Mouse (Mus musculus): ENCODE measurements around the gene Aipl1. TPM values are rescaled to one million over a fixed set of nuclear protein-coding genes. Genes with fewer than 3 reads are reported as not detected.

Gene Aipl1
- total and polyA plus RNA-seq, 2 experiments from 2014 or later, result 0.34 TPM; not detected in 1

GRCm38 (mm10) chr11:72031353-72031752, 6.0 kb downstream of the Aipl1 start:
- no peak overlapping the region for H3K9ac ChIP-seq (replicated peaks; ENCODE audit: low read length)
- no peaks in the 10 kb centered on the region for H3K27me3 ChIP-seq (ENCODE audit: insufficient read depth, low read length)
- H3K27ac ChIP-seq, result no peak overlapping the region
- 91% methylated on average over 7 of the region's 7 CpGs for WGBS
- no peak overlapping the region for H3K4me2 ChIP-seq (ENCODE audit: low read depth, low read length)
- no peaks in the 10 kb centered on the region for H3K4me1 ChIP-seq (ENCODE audit: insufficient read depth, low read length)
- no peaks in the 10 kb centered on the region for H3K36me3 ChIP-seq (ENCODE audit: insufficient read depth, low read length)
- no peak for TF ChIP-seq CTCF (IDR thresholded peaks at IDR 0.05; ENCODE audit: low read depth)
- no peak for DNase-seq (ENCODE audit: low spot score)
- H3K4me3 ChIP-seq (ENCODE audit: low read length), result no peak overlapping the region
- no peaks in the 10 kb centered on the region for H3K9me3 ChIP-seq (ENCODE audit: low read length)
- no peak for ATAC-seq

- DNase-seq (ENCODE audit: low spot score) (peak; percentile 70), ATAC-seq (no peak)
- Histone ChIP-seq H3K4me1 (ENCODE audit: insufficient read depth, low read length) (no peaks in the 10 kb centered on the region; the same call in 1 of the 2 replicates), H3K4me2 (ENCODE audit: low read depth, low read length) (no peak overlapping the region), H3K4me3 (ENCODE audit: low read length) (no peak overlapping the region), H3K36me3 (ENCODE audit: insufficient read depth, low read length) (no peaks in the 10 kb centered on the region), H3K27me3 (ENCODE audit: insufficient read depth, low read length) (no peaks in the 10 kb centered on the region), H3K9ac (replicated peaks; ENCODE audit: low read length) (no peak overlapping the region), H3K9me3 (ENCODE audit: low read length) (no peaks in the 10 kb centered on the region), H3K27ac (no peak overlapping the region)
- TF ChIP-seq CTCF (IDR thresholded peaks at IDR 0.05; ENCODE audit: low read depth), result peak; percentile 87
- WGBS, result 22% methylated on average over 23 of the region's 23 CpGs
Observed at GRCm38 (mm10) chr11:72029143-72029542, 8.2 kb downstream of the Aipl1 start.

GRCm38 (mm10) chr11:72027836-72028235, 9.5 kb downstream of the Aipl1 start:
- no peak for TF ChIP-seq CTCF (IDR thresholded peaks at IDR 0.05; ENCODE audit: low read depth)
- whole genome bisulfite sequencing, result 88% methylated on average over 9 of the region's 9 CpGs

GRCm38 (mm10) chr11:72026516-72026915, 10.8 kb downstream of the Aipl1 start:
- Histone ChIP-seq H3K9me3 (ENCODE audit: low read length) (no peaks in the 10 kb centered on the region), H3K36me3 (ENCODE audit: insufficient read depth, low read length) (no peaks in the 10 kb centered on the region), H3K4me1 (ENCODE audit: insufficient read depth, low read length) (no peaks in the 10 kb centered on the region; the same call in 1 of the 2 replicates), H3K4me2 (ENCODE audit: low read depth, low read length) (no peak overlapping the region), H3K27me3 (ENCODE audit: insufficient read depth, low read length) (no peaks in the 10 kb centered on the region), H3K4me3 (ENCODE audit: low read length) (no peak overlapping the region), H3K9ac (replicated peaks; ENCODE audit: low read length) (no peak overlapping the region), H3K27ac (no peak overlapping the region)
- no peak for DNase-seq (ENCODE audit: low spot score)
- WGBS, result 87% methylated on average over 9 of the region's 9 CpGs
- TF ChIP-seq CTCF (IDR thresholded peaks at IDR 0.05; ENCODE audit: low read depth), result no peak
- ATAC-seq, result no peak

More at GRCm38 (mm10) chr11:72027836-72028235, 9.5 kb downstream of the Aipl1 start:
- Histone ChIP-seq H3K36me3 (ENCODE audit: insufficient read depth, low read length) (no peaks in the 10 kb centered on the region), H3K4me1 (ENCODE audit: insufficient read depth, low read length) (no peaks in the 10 kb centered on the region; the same call in 1 of the 2 replicates), H3K9ac (replicated peaks; ENCODE audit: low read length) (no peak overlapping the region), H3K27me3 (ENCODE audit: insufficient read depth, low read length) (no peaks in the 10 kb centered on the region), H3K9me3 (ENCODE audit: low read length) (no peaks in the 10 kb centered on the region), H3K4me3 (ENCODE audit: low read length) (no peak overlapping the region), H3K27ac (no peak overlapping the region), H3K4me2 (ENCODE audit: low read depth, low read length) (no peak overlapping the region)
- no peak for ATAC-seq
- no peak for DNase-seq (ENCODE audit: low spot score)

GRCm38 (mm10) chr11:72025843-72026242, 11.5 kb downstream of the Aipl1 start:
- Histone ChIP-seq H3K36me3 (ENCODE audit: insufficient read depth, low read length) (no peaks in the 10 kb centered on the region), H3K4me1 (ENCODE audit: insufficient read depth, low read length) (no peaks in the 10 kb centered on the region; the same call in 1 of the 2 replicates), H3K4me3 (ENCODE audit: low read length) (no peak overlapping the region), H3K27ac (no peak overlapping the region), H3K27me3 (ENCODE audit: insufficient read depth, low read length) (no peaks in the 10 kb centered on the region), H3K9ac (replicated peaks; ENCODE audit: low read length) (no peak overlapping the region), H3K4me2 (ENCODE audit: low read depth, low read length) (no peak overlapping the region), H3K9me3 (ENCODE audit: low read length) (no peaks in the 10 kb centered on the region)
- peak; percentile 79 for DNase-seq (ENCODE audit: low spot score)
- WGBS, result 34% methylated on average over 5 of the region's 5 CpGs
- peak; percentile 70 for TF ChIP-seq CTCF (IDR thresholded peaks at IDR 0.05; ENCODE audit: low read depth)
- no peak for ATAC-seq

GRCm38 (mm10) chr11:72024193-72024781, 13.0 kb downstream of the Aipl1 start:
- DNase-seq (ENCODE audit: low spot score) (peak; percentile 85), ATAC-seq (peak; percentile 60)
- Histone ChIP-seq H3K36me3 (ENCODE audit: insufficient read depth, low read length) (no peaks in the 10 kb centered on the region), H3K4me3 (ENCODE audit: low read length) (no peak overlapping the region), H3K4me2 (ENCODE audit: low read depth, low read length) (no peak overlapping the region), H3K27ac (no peak overlapping the region), H3K9me3 (ENCODE audit: low read length) (no peaks in the 10 kb centered on the region), H3K4me1 (ENCODE audit: insufficient read depth, low read length) (no peaks in the 10 kb centered on the region; the same call in 1 of the 2 replicates), H3K27me3 (ENCODE audit: insufficient read depth, low read length) (no peaks in the 10 kb centered on the region), H3K9ac (replicated peaks; ENCODE audit: low read length) (no peak overlapping the region)
- peak; percentile 90 for TF ChIP-seq CTCF (IDR thresholded peaks at IDR 0.05; ENCODE audit: low read depth)
- 21% methylated on average over 5 of the region's 5 CpGs for WGBS

- no peak for ATAC-seq
- peak; percentile 67 for TF ChIP-seq CTCF (IDR thresholded peaks at IDR 0.05; ENCODE audit: low read depth)
- Histone ChIP-seq H3K4me2 (ENCODE audit: low read depth, low read length) (no peak overlapping the region), H3K9ac (replicated peaks; ENCODE audit: low read length) (no peak overlapping the region), H3K9me3 (ENCODE audit: low read length) (no peaks in the 10 kb centered on the region), H3K27me3 (ENCODE audit: insufficient read depth, low read length) (no peaks in the 10 kb centered on the region), H3K4me3 (ENCODE audit: low read length) (no peak overlapping the region), H3K36me3 (ENCODE audit: insufficient read depth, low read length) (no peaks in the 10 kb centered on the region), H3K27ac (no peak overlapping the region), H3K4me1 (ENCODE audit: insufficient read depth, low read length) (no peaks in the 10 kb centered on the region; the same call in 1 of the 2 replicates)
- DNase-seq (ENCODE audit: low spot score), result peak; percentile 55
- WGBS, result 24% methylated on average over 8 of the region's 10 CpGs
Observed at GRCm38 (mm10) chr11:72023581-72023980, 13.7 kb downstream of the Aipl1 start.
